Mouse (Mus musculus) limb, embryonic 14.5 days (tissue): Measurements from ENCODE around the gene Rabep1. TPM values are rescaled to one million over a fixed set of nuclear protein-coding genes. Genes with fewer than 3 reads are reported as not detected.
A peak's percentile ranks its signal among the peaks of the same experiment; 100 is the strongest.

Experiments used
- ATAC-seq: fragments of 200-750 bp; cut with Nextera tagmentation; 2 replicates; pipeline ENCODE4 v1.8.0; 2017; ENCODE audit warnings: low read depth, moderate number of reproducible peaks, moderate TSS enrichment; ENCODE audit not compliant: low FRiP score
- DNase-seq: peaks from one replicate; pipeline ENCODE4 v3.0.0-alpha.2; 2015; ENCODE audit warnings: low spot score
- H3K27ac ChIP-seq: fragments of 300-500 bp; sonication (generic); replicated peaks from 2 replicates; pipeline ENCODE4 v1.5.1; 2014; ENCODE audit warnings: low read depth, mild to moderate bottlenecking, low read length, moderate library complexity, mixed read lengths
- H3K27me3 ChIP-seq: fragments of 300-500 bp; sonication (generic); 2 replicates; pipeline ENCODE4 v1.6.1; 2014; ENCODE audit warnings: low read length, mixed read lengths; ENCODE audit not compliant: control insufficient read depth, insufficient read depth
- H3K36me3 ChIP-seq: fragments of 300-500 bp; sonication (generic); 2 replicates; pipeline ENCODE4 v1.6.1; 2014; ENCODE audit warnings: mild to moderate bottlenecking, low read length, moderate library complexity, mixed read lengths; ENCODE audit not compliant: control insufficient read depth, insufficient read depth
- H3K4me1 ChIP-seq: fragments of 300-500 bp; sonication (generic); 2 replicates; pipeline ENCODE4 v1.6.1; 2014; ENCODE audit warnings: antibody characterized with exemption, low read length, mixed read lengths; ENCODE audit not compliant: control insufficient read depth, insufficient read depth
- H3K4me2 ChIP-seq: fragments of 300-500 bp; sonication (generic); replicated peaks from 2 replicates; pipeline ENCODE4 v1.6.1; 2014; ENCODE audit warnings: low read depth, mild to moderate bottlenecking, low read length, moderate library complexity; ENCODE audit not compliant: severe bottlenecking
- H3K4me3 ChIP-seq: fragments of 300-500 bp; sonication (generic); replicated peaks from 2 replicates; pipeline ENCODE4 v1.5.1; 2014; ENCODE audit warnings: low read length
- H3K9ac ChIP-seq: fragments of 300-500 bp; sonication (generic); 2 replicates; pipeline ENCODE4 v1.6.1; 2014; ENCODE audit warnings: mild to moderate bottlenecking, low read depth, low read length, moderate library complexity; ENCODE audit not compliant: severe bottlenecking
- H3K9me3 ChIP-seq: fragments of 300-500 bp; sonication (generic); 2 replicates; pipeline ENCODE4 v1.6.1; 2016; ENCODE audit warnings: low read length; ENCODE audit not compliant: control insufficient read depth
- POLR2A ChIP-seq: fragments of 200-500 bp; IDR thresholded peaks from 2 replicates; pipeline ENCODE4 v1.8.0; 2012; ENCODE audit warnings: inconsistent platforms, mild to moderate bottlenecking, moderate library complexity, borderline replicate concordance; ENCODE audit not compliant: insufficient read depth, insufficient read length; ENCODE audit errors: extremely low read depth
- WGBS: fragments of 180-500 bp; shearing (Covaris S2); extraction: QIAGEN DNeasy Blood & Tissue Kit; methylation state at CpG from one replicate; pipeline ENCODE4 v1.1.7; 2014; 5-methylcytosine and 5-hydroxymethylcytosine counted together
- polyA plus RNA-seq, 2 experiments: library from polyadenylated mRNA; depleted of rRNA in 1 of 2; stranded (reverse) in 1 of 2; unstranded in 1 of 2; fragments of >200 nt; fragmentation: Nextera tagmentation in 1 of 2; extraction: Ambion mirVana in 1 of 2; gene quantifications; 2 replicates each; pipeline versions ENCODE4 v1.2.1 to v1.2.3; 2012 to 2014

Rabep1 gene
- polyA plus RNA-seq, 2 experiments: 11.0 to 29.5 TPM

GRCm38 (mm10) chr11:70811471-70812240 lies 32.9 kb upstream of the Rabep1 start:
- no peaks in the 10 kb centered on the region for H3K4me1 ChIP-seq
- H3K9me3 ChIP-seq: no peaks in the 10 kb centered on the region
- H3K27ac ChIP-seq: no peak overlapping the region
- no peaks in the 10 kb centered on the region for H3K27me3 ChIP-seq
- no peak for TF ChIP-seq POLR2A
- 71% methylated on average over 13 of the region's 13 CpGs for WGBS
- no peak for DNase-seq
- no peak overlapping the region for H3K9ac ChIP-seq
- H3K4me3 ChIP-seq: no peak overlapping the region
- H3K4me2 ChIP-seq: no peak overlapping the region
- no peaks in the 10 kb centered on the region for H3K36me3 ChIP-seq
- ATAC-seq: no peak

GRCm38 (mm10) chr11:70812365-70812764 lies 32.2 kb upstream of the Rabep1 start, which contains the start of gene Scimp:
Scimp (minus strand) TSS chr11:70812586.
- no peak within 1 kb of the TSS for H3K9ac ChIP-seq
- no peak for DNase-seq

DNA sequence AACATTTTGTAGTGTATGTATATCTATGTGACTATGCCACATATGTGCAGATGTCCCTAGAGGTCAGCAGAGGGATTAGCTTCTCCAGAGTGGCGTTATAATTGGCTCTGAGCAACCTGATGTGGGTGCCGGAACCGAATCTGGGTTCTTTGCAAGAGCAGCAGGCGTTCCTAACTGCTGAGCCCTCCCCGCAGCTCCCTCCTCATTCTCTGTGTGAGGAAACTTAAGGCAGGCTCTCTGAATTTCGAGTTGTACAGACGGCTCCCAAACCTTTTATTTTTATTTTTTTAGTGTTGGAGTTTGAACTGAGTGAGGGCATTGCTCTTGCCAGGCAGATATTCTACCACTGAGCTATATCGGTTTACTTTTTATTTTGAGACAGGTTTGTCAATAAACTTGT lies 29.5 kb upstream of the Rabep1 start:
- Histone ChIP-seq H3K4me3 (no peak overlapping the region), H3K27ac (no peak overlapping the region), H3K9me3 (no peaks in the 10 kb centered on the region), H3K27me3 (no peaks in the 10 kb centered on the region), H3K4me2 (no peak overlapping the region), H3K36me3 (no peaks in the 10 kb centered on the region), H3K9ac (no peak overlapping the region), H3K4me1 (no peaks in the 10 kb centered on the region)
- no peak for TF ChIP-seq POLR2A
- DNase-seq: no peak
- ATAC-seq: no peak
- WGBS: 78% methylated on average over 8 of the region's 8 CpGs

More at GRCm38 (mm10) chr11:70812365-70812764, 32.2 kb upstream of the Rabep1 start, which contains the start of gene Scimp:
- no peak for ATAC-seq
- no peak within 1 kb of the TSS for H3K4me2 ChIP-seq
- H3K9me3 ChIP-seq: no peaks in the 10 kb centered on the region
- WGBS: 80% methylated on average over 7 of the region's 7 CpGs
- no peak within 1 kb of the TSS for H3K4me3 ChIP-seq
- no peak for TF ChIP-seq POLR2A
- no peaks in the 10 kb centered on the region for H3K27me3 ChIP-seq
- H3K4me1 ChIP-seq: no peaks in the 10 kb centered on the region
- no peak within 1 kb of the TSS for H3K27ac ChIP-seq
- no peaks in the 10 kb centered on the region for H3K36me3 ChIP-seq

DNA sequence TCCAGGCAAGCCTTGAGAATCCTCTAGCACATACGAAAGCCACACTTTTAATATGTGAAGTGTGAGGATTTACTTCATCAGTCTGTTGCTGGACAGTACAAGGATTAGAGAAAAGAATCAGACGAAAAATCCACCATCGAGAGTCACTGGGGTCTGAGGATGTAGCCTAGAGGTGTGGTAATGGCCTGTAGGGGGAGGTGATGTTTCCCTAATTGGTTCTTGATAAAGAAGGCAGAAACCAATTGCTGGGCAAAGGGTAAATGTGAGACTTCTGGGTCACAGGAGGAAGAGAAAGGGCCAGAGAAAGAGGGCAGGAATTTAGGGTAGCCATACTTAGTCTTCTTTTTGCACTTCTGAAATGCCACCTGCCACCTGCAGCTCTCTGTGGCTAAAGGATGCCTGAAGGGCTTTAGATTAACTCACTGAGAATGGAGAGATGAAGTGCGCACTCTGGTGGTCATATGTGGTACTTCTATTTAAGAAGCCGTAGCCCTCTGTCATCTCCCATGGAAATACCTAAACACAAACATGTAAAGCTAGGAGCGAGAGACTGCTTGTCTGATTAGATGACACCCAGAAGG lies 29.0 kb upstream of the Rabep1 start:
- Histone ChIP-seq H3K27ac (no peak overlapping the region), H3K4me2 (no peak overlapping the region), H3K27me3 (no peaks in the 10 kb centered on the region), H3K4me1 (no peaks in the 10 kb centered on the region), H3K36me3 (no peaks in the 10 kb centered on the region), H3K9me3 (no peaks in the 10 kb centered on the region), H3K4me3 (no peak overlapping the region), H3K9ac (no peak overlapping the region)
- no peak for ATAC-seq
- TF ChIP-seq POLR2A: no peak
- DNase-seq: peak; percentile 73
- WGBS: 27% methylated on average over 6 of the region's 6 CpGs

DNA sequence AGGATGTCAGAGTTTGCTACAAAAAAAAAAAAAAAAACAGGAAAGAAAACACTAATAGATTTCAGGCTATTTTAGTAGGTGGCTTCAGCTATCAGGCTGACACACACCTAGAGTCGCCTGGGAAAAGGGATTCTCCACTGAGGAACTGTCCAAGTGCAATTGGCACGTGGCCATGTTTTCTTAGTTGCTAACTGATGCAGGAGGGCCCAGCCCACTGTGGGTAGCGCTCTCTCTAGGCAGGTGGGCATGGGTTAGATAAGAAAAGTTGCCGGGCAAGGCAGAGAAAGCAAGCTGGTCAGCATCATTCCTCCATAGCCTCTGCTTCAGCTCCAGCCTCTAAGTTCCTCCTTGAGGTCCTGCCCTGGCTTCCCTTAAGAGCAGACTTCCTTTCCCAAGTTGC lies 27.8 kb upstream of the Rabep1 start:
- Histone ChIP-seq H3K9me3 (no peaks in the 10 kb centered on the region), H3K36me3 (no peaks in the 10 kb centered on the region), H3K4me1 (no peaks in the 10 kb centered on the region; the same call in 1 of the 2 replicates), H3K4me2 (no peak overlapping the region), H3K4me3 (no peak overlapping the region), H3K27ac (no peak overlapping the region), H3K27me3 (no peaks in the 10 kb centered on the region), H3K9ac (no peak overlapping the region)
- TF ChIP-seq POLR2A: no peak
- ATAC-seq: no peak
- WGBS: 60% methylated on average over 4 of the region's 4 CpGs
- DNase-seq: no peak
